Mouse (Mus musculus) R1 (cell line): ENCODE measurements around the gene Aamp.
"Not testable (repeated sequence)": the region's sequence is repeated elsewhere in the genome, so short reads cannot be mapped to it uniquely, and the experiment has no call there.

Experiments
- DNase-seq: peaks from one replicate; pipeline ENCODE4 v3.0.0-alpha.2; 2018; ENCODE audit warnings: low read depth, low spot score

Gene Aamp

GRCm38 (mm10) chr1:74284543-74285160 is at the start of gene Aamp, which contains the start of gene Pnkd:
Gene Aamp (minus strand): TSS chr1:74284738.
Gene Pnkd (plus strand): TSS chr1:74284930.
- DNase-seq = peak; percentile 100

- no peak for DNase-seq
Measured at GRCm38 (mm10) chr1:74332930-74333329, 48.4 kb upstream of the Aamp start.

- DNase-seq = peak; percentile 97
Measured at GRCm38 (mm10) chr1:74332241-74332763, 47.8 kb upstream of the Aamp start.

- DNase-seq = no peak
Measured at GRCm38 (mm10) chr1:74331046-74331681, 46.6 kb upstream of the Aamp start.

- DNase-seq = no peak
Measured at GRCm38 (mm10) chr1:74329899-74330431, 45.4 kb upstream of the Aamp start.

GRCm38 (mm10) chr1:74326916-74327315 is 42.4 kb upstream of the Aamp start:
- not testable (repeated sequence) for DNase-seq

GRCm38 (mm10) chr1:74321396-74321795 is 36.9 kb upstream of the Aamp start:
- DNase-seq = no peak

GRCm38 (mm10) chr1:74318711-74319110 is 34.2 kb upstream of the Aamp start:
- no peak for DNase-seq

- DNase-seq = no peak
Measured at GRCm38 (mm10) chr1:74316114-74316827, 31.7 kb upstream of the Aamp start.

- no peak for DNase-seq
Measured at GRCm38 (mm10) chr1:74314796-74315195, 30.3 kb upstream of the Aamp start.

GRCm38 (mm10) chr1:74313049-74313692 is 28.6 kb upstream of the Aamp start:
- peak; percentile 79 for DNase-seq

- DNase-seq = peak; percentile 70
Measured at GRCm38 (mm10) chr1:74309767-74310166, 25.2 kb upstream of the Aamp start.

GRCm38 (mm10) chr1:74308001-74308964 is 23.7 kb upstream of the Aamp start:
- DNase-seq = peak; percentile 60

GRCm38 (mm10) chr1:74307146-74307545 is 22.6 kb upstream of the Aamp start:
- DNase-seq = no peak

GRCm38 (mm10) chr1:74305522-74305921 is 21.0 kb upstream of the Aamp start, which contains the start of gene Tmbim1:
Gene Tmbim1 (minus strand): TSS chr1:74305622.
- DNase-seq = no peak

- DNase-seq = no peak
Measured at GRCm38 (mm10) chr1:74304946-74305345, 20.4 kb upstream of the Aamp start.

GRCm38 (mm10) chr1:74304339-74304790 is 19.8 kb upstream of the Aamp start:
- no peak for DNase-seq

GRCm38 (mm10) chr1:74303509-74304338 is 19.2 kb upstream of the Aamp start:
- DNase-seq = peak; percentile 63

- DNase-seq = no peak
Measured at GRCm38 (mm10) chr1:74302835-74303234, 18.3 kb upstream of the Aamp start.
